Mouse (Mus musculus) kidney, postnatal 36 days (tissue): ENCODE measurements around the gene Epb41l1.
"Not testable (repeated sequence)": the region's sequence is repeated elsewhere in the genome, so short reads cannot be mapped to it uniquely, and the experiment has no call there.

Source experiments
- DNase-seq, 2 experiments: peaks; one replicate each; pipeline ENCODE4 v3.0.0; 2021 to 2022; ENCODE audit warnings: mixed read lengths in 2 of 2

Gene Epb41l1

GRCm38 (mm10) chr2:156490176-156490575, 69.5 kb downstream of the Epb41l1 start:
- no peak for DNase-seq

GRCm38 (mm10) chr2:156491796-156492195, 71.1 kb downstream of the Epb41l1 start:
- DNase-seq: no peak

GRCm38 (mm10) chr2:156493766-156494165, 73.1 kb downstream of the Epb41l1 start:
- no peak for DNase-seq

- no peak for DNase-seq
These were observed 73.8 kb downstream of the Epb41l1 start for GRCm38 (mm10) chr2:156494465-156494864.

GRCm38 (mm10) chr2:156494875-156495274, 74.2 kb downstream of the Epb41l1 start:
- DNase-seq: no peak

GRCm38 (mm10) chr2:156496816-156497566, 76.3 kb downstream of the Epb41l1 start:
- DNase-seq: peak in 1 of 2 experiments; percentile 23

- peak; percentile 57 to 77 for DNase-seq
These were observed 77.2 kb downstream of the Epb41l1 start for GRCm38 (mm10) chr2:156497915-156498314.

- no peak for DNase-seq
These were observed 80.3 kb downstream of the Epb41l1 start for GRCm38 (mm10) chr2:156501025-156501424.

- no peak for DNase-seq
These were observed 84.8 kb downstream of the Epb41l1 start for GRCm38 (mm10) chr2:156505533-156505932.

- no peak for DNase-seq
These were observed 91.3 kb downstream of the Epb41l1 start for GRCm38 (mm10) chr2:156512028-156512427.

GRCm38 (mm10) chr2:156512561-156512960, 91.9 kb downstream of the Epb41l1 start:
- DNase-seq: peak; percentile 81 to 82

GRCm38 (mm10) chr2:156515102-156515501, 94.4 kb downstream of the Epb41l1 start:
- DNase-seq: no peak

GRCm38 (mm10) chr2:156515565-156516185, 95.0 kb downstream of the Epb41l1 start:
- DNase-seq: peak; percentile 68 to 91

- not testable (repeated sequence) for DNase-seq
These were observed 96.0 kb downstream of the Epb41l1 start for GRCm38 (mm10) chr2:156516678-156517077.

- no peak for DNase-seq
These were observed 97.6 kb downstream of the Epb41l1 start for GRCm38 (mm10) chr2:156518306-156518705.

- DNase-seq: no peak
These were observed 98.9 kb downstream of the Epb41l1 start for GRCm38 (mm10) chr2:156519584-156519983.

- DNase-seq: no peak
These were observed 102.3 kb downstream of the Epb41l1 start for GRCm38 (mm10) chr2:156522994-156523393.

- DNase-seq: peak in 1 of 2 experiments; percentile 13
These were observed 103.4 kb downstream of the Epb41l1 start for GRCm38 (mm10) chr2:156524078-156524477.

- DNase-seq: peak; percentile 23 to 40
These were observed 109.0 kb downstream of the Epb41l1 start for GRCm38 (mm10) chr2:156529726-156530125.

GRCm38 (mm10) chr2:156533160-156533559, 112.5 kb downstream of the Epb41l1 start:
- no peak for DNase-seq

- no peak for DNase-seq
These were observed 118.3 kb downstream of the Epb41l1 start for GRCm38 (mm10) chr2:156538817-156539555.

- no peak for DNase-seq
These were observed 120.3 kb downstream of the Epb41l1 start for GRCm38 (mm10) chr2:156540991-156541390.

GRCm38 (mm10) chr2:156542410-156542809, 121.7 kb downstream of the Epb41l1 start:
- DNase-seq: no peak

GRCm38 (mm10) chr2:156543804-156544203, 123.1 kb downstream of the Epb41l1 start:
- DNase-seq: no peak
